Mouse (Mus musculus): Measurements from ENCODE around the gene Hmgcs1.
"Not testable (repeated sequence)": the region's sequence is repeated elsewhere in the genome, so short reads cannot be mapped to it uniquely, and the experiment has no call there.

The Hmgcs1 gene

DNA sequence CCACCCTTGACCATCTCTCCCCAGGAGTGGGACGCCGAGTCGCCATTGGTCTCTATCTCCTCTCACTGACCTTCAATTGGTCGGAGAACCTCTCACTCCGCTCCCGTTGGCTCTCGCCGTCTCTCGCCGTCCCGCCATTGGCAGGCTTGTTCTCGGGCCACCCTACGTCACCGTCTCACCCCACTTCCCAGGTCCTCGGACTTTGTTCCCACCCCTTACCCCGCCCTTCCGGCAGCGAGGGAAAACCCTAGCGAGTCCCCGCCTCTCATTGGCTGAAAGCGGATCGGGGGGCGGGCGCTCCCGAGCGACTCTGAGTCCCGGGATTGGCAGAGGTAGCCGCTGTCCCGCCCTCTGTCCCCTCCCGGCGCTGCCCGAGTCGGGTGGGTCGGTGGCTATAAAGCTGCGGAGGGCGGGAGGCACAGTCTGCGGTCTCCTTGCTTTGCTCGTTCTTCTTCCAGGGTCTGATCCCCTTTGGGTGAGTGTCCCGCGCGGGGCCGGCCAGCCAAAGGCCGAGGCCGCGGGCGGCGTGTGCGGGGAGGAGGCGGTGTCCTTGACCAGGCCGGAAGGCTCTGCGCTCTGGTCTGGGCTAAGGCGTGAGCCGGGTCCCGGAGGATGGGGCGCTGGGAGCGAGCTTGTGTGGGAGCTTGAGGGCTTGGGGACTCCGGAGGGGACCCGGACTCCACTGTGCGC, at the start of gene Hmgcs1:
Hmgcs1 (plus strand) TSS at position 341 of the 690 bp plus-strand sequence.
- peak; percentile 100 for DNase-seq (ENCODE audit: low spot score in 2 of 2)

DNA sequence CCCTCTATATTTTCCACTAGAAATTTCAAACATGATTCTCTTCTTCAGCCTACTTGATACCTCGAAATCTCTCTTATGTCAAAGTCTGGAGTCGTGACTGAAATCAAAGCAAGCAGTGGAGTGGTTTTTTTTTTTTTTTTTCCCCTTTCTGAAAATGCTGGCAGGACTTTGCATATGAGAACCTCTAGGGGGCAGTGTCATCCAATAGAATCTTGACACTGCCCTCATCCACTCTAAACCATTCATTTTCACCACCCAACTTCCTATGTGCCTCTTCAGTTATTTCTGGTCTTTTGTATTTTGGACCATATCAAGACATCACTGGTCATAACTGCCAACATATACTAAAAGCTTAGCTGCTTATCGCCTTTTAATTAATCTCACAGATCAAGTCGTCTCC, 49.7 kb upstream of the Hmgcs1 start:
- DNase-seq (ENCODE audit: low spot score in 2 of 2): peak; percentile 28 to 33

DNA sequence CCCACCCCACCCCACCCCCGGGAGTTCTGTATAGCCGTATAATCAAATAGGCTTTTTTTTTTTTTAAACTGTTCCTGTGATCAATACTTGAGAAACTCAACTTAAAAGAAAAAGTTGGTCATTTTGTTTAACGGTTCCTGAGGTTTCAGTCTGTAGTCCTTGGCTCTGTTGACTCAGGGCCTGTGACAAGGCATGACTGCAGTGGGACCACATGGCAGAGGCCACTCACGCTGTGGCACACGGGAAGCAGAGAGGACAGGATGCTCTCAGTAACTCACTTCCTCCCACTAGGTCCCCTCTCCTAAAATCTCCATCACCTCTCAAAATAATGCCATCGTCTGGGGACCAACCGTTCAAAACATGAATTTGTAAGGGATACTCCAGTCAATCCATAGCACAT, 49.0 kb upstream of the Hmgcs1 start:
- peak in 1 of 2 experiments; percentile 15 for DNase-seq (ENCODE audit: low spot score in 2 of 2)

GRCm38 (mm10) chr13:119644769-119645168, 45.4 kb upstream of the Hmgcs1 start:
- DNase-seq (ENCODE audit: low spot score in 2 of 2): no peak

GRCm38 (mm10) chr13:119646511-119646910, 43.7 kb upstream of the Hmgcs1 start:
- DNase-seq (ENCODE audit: low spot score in 2 of 2): no peak

DNA sequence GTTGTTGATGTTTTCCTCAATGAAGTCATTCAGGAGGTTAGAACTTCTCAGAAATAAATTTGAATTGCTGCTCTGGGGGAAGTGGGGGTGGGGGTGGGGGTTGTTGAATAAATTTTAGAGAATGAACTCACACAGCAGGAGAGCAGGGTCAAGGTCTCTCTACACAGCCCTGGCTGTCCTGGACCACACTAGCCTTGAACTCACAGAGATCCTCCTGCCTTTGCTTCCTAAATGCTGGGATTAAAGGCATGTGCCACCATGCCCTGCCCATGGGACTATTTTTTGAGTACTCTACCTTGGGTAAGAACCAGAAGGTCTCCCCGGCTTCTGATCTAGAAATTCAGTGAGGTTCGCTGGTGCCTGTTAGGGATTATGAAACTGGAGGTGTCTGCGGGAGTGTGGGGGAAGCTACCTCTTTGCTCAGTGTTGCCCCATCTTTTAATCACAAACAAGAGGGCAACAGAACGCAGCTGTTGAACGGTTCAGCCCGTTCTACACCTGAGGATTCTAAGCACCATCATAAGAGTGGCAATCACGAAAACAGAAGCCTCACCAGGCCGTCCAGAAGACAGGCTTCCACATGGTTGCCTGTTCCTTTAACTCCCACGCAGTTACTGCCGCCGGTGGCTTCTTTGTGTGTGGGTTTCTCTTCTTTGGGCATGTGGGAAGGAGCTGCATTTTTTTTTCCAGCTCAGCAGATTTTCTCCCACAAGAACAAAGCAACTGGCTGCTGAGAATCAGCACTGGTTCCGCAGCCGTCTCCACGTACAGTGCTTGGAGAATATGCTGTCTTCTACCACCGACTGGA, 41.1 kb upstream of the Hmgcs1 start:
- DNase-seq (ENCODE audit: low spot score in 2 of 2): peak; percentile 50 to 70

DNA sequence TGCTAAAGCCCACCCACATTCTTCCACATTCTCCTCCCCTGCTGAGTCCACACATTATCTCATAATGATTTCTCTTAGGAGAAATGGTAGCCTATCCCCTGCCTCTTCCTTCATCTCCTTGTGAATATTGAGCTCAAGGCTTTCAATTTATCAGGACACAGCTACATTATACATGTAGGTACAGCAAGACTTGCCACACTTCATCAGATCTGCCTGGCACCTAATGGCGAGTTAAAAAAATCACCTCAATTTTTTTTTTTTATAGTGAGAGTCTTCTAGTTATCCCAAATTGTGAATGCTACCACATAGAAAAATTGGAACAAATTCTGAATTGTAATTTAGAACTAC, 40.5 kb upstream of the Hmgcs1 start:
- DNase-seq (ENCODE audit: low spot score in 2 of 2): no peak

DNA sequence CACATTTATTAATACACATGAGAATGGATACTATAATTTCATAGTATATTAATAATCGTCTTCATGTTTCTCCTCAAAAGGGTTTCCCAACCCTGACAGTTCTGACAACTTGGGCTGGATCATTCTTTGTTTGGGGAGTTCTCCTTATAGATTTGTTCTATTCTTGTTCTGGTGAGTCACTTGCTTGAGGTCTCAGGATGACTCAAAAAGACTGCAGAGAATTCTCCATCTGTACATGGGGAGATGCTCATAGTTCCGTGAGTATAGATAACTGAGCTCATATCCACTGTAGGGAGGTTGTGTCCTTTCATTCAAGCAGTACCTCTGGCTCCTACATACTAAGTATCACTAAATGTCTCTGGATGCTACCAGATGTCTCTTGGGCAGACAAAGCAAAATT, 35.4 kb upstream of the Hmgcs1 start:
- DNase-seq (ENCODE audit: low spot score in 2 of 2): no peak

DNA sequence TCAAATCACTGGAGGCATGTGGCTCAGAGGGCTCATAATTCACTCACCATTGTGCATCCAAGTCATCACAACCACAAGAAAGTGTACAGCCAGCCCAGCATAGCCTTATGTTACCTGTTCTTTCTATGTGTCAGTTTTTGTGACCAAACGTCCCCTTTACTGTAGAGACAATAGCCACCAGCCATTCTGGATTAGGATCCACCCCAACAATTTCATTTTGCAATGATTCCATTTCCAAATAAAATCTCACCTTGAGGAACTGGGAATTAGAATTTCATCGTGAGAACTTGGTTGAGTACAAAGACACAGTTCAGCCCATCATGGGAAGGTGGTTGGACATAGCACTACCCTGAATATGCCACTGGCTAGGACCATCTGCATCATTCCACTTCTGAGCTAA, 33.9 kb upstream of the Hmgcs1 start:
- DNase-seq (ENCODE audit: low spot score in 2 of 2): no peak

DNA sequence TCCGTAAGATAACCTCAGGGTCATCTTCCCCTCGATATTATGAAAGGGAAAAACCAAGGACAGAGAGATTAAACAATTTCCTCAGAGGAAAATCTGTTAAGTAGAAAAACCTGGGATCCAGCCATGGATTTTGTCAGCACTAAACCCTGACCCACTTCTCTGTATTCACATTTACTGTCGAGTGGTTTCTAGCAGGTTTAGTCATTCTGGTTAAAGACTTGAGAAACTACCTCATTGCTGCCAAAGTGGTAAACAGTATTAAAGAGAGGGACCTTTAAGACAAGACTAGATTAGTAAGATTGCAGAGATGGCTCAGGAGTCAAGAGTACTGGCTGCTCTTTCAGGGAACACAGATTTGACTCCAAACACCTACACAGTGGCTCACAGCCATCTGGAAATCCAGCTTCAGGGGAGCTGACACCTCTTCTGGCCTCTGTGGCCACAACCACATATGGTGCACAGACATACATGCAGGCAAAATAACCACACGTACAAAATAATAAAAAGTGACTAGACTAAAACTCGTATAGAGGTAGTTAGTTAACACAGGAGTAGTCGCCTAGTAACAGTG, 33.2 kb upstream of the Hmgcs1 start:
- no peak for DNase-seq (ENCODE audit: low spot score in 2 of 2)

- peak; percentile 39 to 47 for DNase-seq (ENCODE audit: low spot score in 2 of 2)
Observed at GRCm38 (mm10) chr13:119661420-119661819, 28.8 kb upstream of the Hmgcs1 start.

GRCm38 (mm10) chr13:119678794-119679193, 11.4 kb upstream of the Hmgcs1 start:
- no peak for DNase-seq (ENCODE audit: low spot score in 2 of 2)

DNA sequence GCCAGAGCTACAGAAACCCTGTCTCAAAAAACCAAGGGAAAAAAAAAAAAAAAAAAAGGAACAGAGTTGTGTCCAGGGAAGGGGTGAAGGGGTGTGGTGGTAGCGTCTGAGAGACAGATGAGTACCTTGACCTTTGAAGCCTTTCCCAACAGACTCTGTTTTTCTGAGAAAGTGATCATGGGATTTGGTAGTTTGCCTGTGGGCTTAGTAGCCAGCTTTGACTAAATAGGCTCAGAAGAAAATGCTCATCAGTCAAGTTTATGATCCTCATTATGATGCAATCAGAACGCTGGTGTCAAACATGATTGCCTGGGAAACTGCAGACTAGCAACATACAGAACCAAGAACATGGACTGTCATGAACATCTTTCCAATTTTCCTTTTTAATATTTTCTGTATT, 10.5 kb upstream of the Hmgcs1 start:
- DNase-seq (ENCODE audit: low spot score in 2 of 2): no peak

- DNase-seq (ENCODE audit: low spot score in 2 of 2): no peak
Observed at GRCm38 (mm10) chr13:119681161-119681560, 9.0 kb upstream of the Hmgcs1 start.

- DNase-seq (ENCODE audit: low spot score in 2 of 2): no peak
Observed at GRCm38 (mm10) chr13:119684416-119685177, 5.6 kb upstream of the Hmgcs1 start.

- no peak for DNase-seq (ENCODE audit: low spot score in 2 of 2)
Observed at GRCm38 (mm10) chr13:119689709-119690038, 505 bp upstream of the Hmgcs1 start.

- DNase-seq (ENCODE audit: low spot score in 2 of 2): peak in 1 of 2 experiments; percentile 66
Observed at GRCm38 (mm10) chr13:119690876-119691620, 869 bp downstream of the Hmgcs1 start.

GRCm38 (mm10) chr13:119691958-119692357, 1.8 kb downstream of the Hmgcs1 start:
- not testable (repeated sequence) for DNase-seq (ENCODE audit: low spot score in 2 of 2)

GRCm38 (mm10) chr13:119695676-119696075, 5.5 kb downstream of the Hmgcs1 start:
- no peak for DNase-seq (ENCODE audit: low spot score in 2 of 2)

GRCm38 (mm10) chr13:119696496-119696895, 6.3 kb downstream of the Hmgcs1 start:
- DNase-seq (ENCODE audit: low spot score in 2 of 2): no peak

GRCm38 (mm10) chr13:119698436-119698835, 8.3 kb downstream of the Hmgcs1 start:
- DNase-seq (ENCODE audit: low spot score in 2 of 2): no peak

GRCm38 (mm10) chr13:119704280-119704679, 14.1 kb downstream of the Hmgcs1 start:
- no peak for DNase-seq (ENCODE audit: low spot score in 2 of 2)

All from right cerebral cortex, postnatal 10 days (tissue).